Mouse (Mus musculus) mammary gland, adult 2 months (tissue): ENCODE data around the gene Dcdc2a. TPM values are rescaled to one million over a fixed set of nuclear protein-coding genes. Genes with fewer than 3 reads are reported as not detected.

Experiments used
- polyA plus RNA-seq: library from polyadenylated mRNA; depleted of rRNA; stranded (reverse); fragments of >200 nt; gene quantifications from 2 replicates; pipeline ENCODE4 v1.2.3, GENCODE M21; 2012; ENCODE audit warnings: low replicate concordance; rRNA removed

Dcdc2a gene
- polyA plus RNA-seq = not detected in 2 replicates

GRCm38 (mm10) chr13:25055873-25056667 lies at the start of gene Dcdc2a:
Gene Dcdc2a (plus strand): TSS chr13:25056004.

GRCm38 (mm10) chr13:25019793-25020539 lies 35.8 kb upstream of the Dcdc2a start, which contains the start of gene Mrs2:
Gene Mrs2 (minus strand): TSS chr13:25020379.

Other genes with a start within 250 kb of the Dcdc2a start
- 38.7 and 80.1 TPM in 2 replicates for gene Acot13, start 224.5 kb upstream of the Dcdc2a start, polyA plus RNA-seq
- gene Tdp2, start 224.3 kb upstream of the Dcdc2a start, polyA plus RNA-seq = 10.8 and 13.5 TPM in 2 replicates
- gene D130043K22Rik, start 210.9 kb upstream of the Dcdc2a start, polyA plus RNA-seq = 0.02 TPM in 1 of 2 replicates, not detected in the other
- 4.6 and 7.9 TPM in 2 replicates for gene Aldh5a1, start 118.3 kb upstream of the Dcdc2a start, polyA plus RNA-seq
- 1.9 and 2.3 TPM in 2 replicates for gene Gpld1, start 112.9 kb upstream of the Dcdc2a start, polyA plus RNA-seq
- 19.4 and 29.1 TPM in 2 replicates for gene Mrs2, start 35.6 kb upstream of the Dcdc2a start, polyA plus RNA-seq
- gene Nrsn1, start 214.5 kb downstream of the Dcdc2a start, polyA plus RNA-seq = 0.06 TPM in 1 of 2 replicates, not detected in the other